Mouse (Mus musculus): ENCODE measurements around the gene Mad2l2. TPM values are rescaled to one million over a fixed set of nuclear protein-coding genes. Genes with fewer than 3 reads are reported as not detected.

Gene Mad2l2
- polyA plus RNA-seq, 1 experiment from 2014 or later, result 13.8 TPM

DNA sequence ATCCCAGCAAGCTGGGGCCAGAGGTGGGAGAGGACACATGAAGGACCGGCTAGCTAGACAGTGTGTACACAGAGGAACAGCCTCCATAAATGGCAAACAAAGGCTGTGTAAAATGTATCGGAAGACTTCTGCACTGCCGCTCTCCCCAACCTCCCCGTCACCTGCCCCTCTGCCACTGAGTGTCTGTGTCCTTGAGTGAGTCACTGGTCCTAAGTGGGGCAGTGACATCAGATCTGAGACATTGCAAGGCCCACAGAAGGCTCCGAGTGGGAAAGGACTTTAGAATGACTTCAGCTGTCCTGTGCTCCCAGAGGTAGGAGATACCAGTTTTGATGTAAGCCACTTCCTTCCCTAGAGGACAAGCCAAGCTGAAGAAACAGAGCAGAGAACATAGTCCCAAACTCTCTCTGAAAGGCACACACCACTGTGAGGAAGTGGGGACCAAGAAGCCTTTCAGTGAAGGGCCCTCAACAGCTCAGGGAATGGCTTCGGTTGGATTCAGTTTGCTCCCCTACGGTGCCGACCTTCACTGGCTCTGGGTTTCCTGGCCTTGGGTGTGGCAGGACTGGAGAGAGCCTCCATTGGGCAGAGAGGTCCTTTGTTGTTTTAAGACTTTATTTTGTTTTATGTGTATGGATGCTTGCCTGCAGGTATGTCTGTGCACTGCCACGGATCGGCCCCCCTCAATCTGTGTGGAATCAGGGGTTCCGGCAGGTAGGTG lies 37.5 kb upstream of the Mad2l2 start:
- H3K4me3 ChIP-seq (ENCODE audit: inconsistent target), result no peak overlapping the region
- 96% methylated on average over 11 of the region's 11 CpGs for WGBS (ENCODE audit: missing documents)
- H3K27ac ChIP-seq, result no peak overlapping the region
- H3K36me3 ChIP-seq (ENCODE audit: inconsistent target), result no peaks in the 10 kb centered on the region
- H3K79me2 ChIP-seq (ENCODE audit: inconsistent target), result no peaks in the 10 kb centered on the region

DNA sequence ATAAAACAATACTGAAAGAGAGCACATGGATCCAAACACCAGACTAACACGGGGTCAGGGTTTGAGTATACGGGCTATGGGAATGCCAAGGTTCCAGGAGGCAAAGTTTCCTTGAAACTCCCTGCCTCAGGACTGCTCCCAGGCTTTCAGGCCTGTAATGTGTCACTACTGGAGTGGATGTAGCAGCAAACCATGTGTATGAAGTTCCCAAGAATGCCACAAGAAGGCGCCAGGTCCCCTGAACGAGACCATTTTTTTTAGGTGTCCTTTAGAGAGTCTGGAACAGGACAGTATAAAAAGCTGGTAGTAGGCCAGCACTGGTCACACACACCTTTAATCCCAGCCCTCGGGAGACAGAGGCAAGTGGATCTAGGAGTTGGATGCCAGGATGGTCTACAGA lies 36.0 kb upstream of the Mad2l2 start:
- WGBS (ENCODE audit: missing documents), result 94% methylated on average over 5 of the region's 5 CpGs
- Histone ChIP-seq H3K79me2 (ENCODE audit: inconsistent target) (no peaks in the 10 kb centered on the region), H3K27ac (no peak overlapping the region), H3K4me3 (ENCODE audit: inconsistent target) (no peak overlapping the region), H3K36me3 (ENCODE audit: inconsistent target) (no peaks in the 10 kb centered on the region)

DNA sequence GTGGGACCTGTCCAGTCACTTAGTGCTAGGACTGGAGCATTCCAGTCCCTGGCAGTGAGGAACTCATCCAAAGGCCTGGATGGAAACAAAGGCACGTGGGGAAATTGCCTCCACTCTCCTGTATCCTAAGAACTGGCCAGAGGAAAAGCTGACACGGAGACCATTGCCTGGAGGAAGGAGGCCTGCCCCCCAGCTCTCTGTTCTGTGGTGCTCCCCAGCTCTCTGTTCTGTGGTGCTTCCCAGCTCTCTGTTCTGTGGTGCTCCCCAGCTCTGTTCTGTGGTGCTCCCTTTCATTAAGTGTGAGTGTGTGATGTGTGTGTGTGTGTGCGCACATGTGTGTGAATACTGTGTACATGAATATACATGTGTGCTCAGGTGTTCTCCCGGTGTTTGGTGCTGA lies 35.1 kb upstream of the Mad2l2 start:
- Histone ChIP-seq H3K27ac (no peak overlapping the region), H3K4me3 (ENCODE audit: inconsistent target) (no peak overlapping the region), H3K36me3 (ENCODE audit: inconsistent target) (no peaks in the 10 kb centered on the region), H3K79me2 (ENCODE audit: inconsistent target) (no peaks in the 10 kb centered on the region)
- 90% methylated on average over 3 of the region's 4 CpGs for WGBS (ENCODE audit: missing documents)

DNA sequence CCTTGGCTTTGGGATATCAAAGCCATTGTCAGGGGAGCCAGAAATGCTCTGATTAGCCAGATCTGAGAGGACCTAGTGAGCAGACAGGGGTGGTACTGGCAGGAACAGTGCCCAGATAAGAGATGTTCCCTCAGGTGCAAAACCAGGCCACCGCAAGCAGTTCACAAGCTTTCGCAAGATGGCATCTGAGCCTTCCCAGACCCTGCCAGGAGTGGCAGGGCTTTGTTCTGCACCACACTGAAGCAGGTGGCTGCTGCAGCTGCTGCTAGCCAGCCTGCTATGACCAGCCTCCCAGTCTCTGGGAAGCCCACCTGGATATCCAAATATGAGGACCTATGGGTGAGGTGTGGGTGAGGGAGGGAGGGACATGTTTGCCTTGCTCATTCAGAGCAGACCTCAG lies 32.2 kb upstream of the Mad2l2 start:
- H3K4me3 ChIP-seq (ENCODE audit: inconsistent target), result no peak overlapping the region
- no peaks in the 10 kb centered on the region for H3K36me3 ChIP-seq (ENCODE audit: inconsistent target)
- 92% methylated on average over 2 of the region's 2 CpGs for WGBS (ENCODE audit: missing documents)
- H3K79me2 ChIP-seq (ENCODE audit: inconsistent target), result no peaks in the 10 kb centered on the region
- H3K27ac ChIP-seq, result no peak overlapping the region

DNA sequence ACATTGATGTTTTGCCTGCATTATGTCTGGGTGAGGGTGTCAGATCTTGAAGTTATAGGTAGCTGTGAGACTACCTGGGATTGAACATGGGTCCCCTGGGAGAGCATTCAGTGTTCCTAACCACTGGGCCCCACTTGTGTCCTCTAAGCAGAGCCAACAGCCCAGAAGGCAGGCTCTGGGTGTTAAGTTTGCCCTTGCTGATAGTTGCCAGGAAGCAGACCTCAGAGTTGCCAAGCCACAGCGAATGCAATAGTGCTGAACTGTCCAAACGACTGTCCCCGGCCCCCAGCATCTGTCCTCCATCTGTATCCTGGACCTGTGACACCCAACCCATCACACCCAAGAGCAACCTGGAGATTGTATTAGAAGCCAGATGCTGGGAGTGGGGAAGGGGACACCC lies 31.5 kb upstream of the Mad2l2 start:
- WGBS (ENCODE audit: missing documents), result 36% methylated on average over 3 of the region's 3 CpGs
- H3K4me3 ChIP-seq (ENCODE audit: inconsistent target), result no peak overlapping the region

DNA sequence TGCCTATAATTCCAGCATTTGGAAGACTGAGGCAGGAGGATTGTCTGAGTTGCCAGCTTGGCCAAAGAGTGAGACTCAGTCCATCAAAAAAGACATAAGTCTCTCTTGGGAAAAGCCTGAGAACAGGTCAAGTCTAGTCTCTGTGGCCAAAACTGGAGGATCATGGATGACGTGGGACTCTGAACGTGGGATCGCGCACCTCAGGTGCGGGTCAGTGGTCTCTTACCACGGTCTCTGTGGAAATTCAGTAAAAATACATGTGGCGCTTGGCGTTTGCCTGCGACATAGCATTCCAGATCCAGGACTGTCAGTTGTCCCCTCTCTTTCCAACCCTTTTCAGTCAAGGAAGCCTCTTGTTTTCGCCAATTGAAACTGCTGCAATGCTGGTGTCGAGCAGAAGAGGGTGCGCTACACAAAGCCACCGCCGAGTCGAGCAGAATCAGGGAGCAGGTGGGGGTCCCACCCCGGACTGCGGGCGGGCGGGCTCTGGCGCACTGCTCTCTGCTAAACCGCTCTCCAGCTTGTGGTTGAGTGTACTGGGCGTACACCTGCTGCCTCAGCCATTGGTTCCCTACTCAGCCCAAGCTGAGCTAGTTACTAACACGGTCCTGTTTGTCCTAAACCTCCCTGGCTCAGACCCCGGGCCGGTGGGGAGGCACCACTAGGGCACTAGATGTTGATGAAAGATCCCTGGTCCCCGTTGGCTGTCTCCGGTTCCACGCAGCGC lies 28.2 kb upstream of the Mad2l2 start:
- Histone ChIP-seq H3K4me3 (ENCODE audit: inconsistent target) (no peak overlapping the region), H3K27ac (no peak overlapping the region), H3K36me3 (ENCODE audit: inconsistent target) (no peaks in the 10 kb centered on the region), H3K79me2 (ENCODE audit: inconsistent target) (no peaks in the 10 kb centered on the region)
- WGBS (ENCODE audit: missing documents), result 22% methylated on average over 26 of the region's 29 CpGs

More for the DNA sequence above, 31.5 kb upstream of the Mad2l2 start:
- Histone ChIP-seq H3K79me2 (ENCODE audit: inconsistent target) (no peaks in the 10 kb centered on the region), H3K36me3 (ENCODE audit: inconsistent target) (no peaks in the 10 kb centered on the region), H3K27ac (no peak overlapping the region)

DNA sequence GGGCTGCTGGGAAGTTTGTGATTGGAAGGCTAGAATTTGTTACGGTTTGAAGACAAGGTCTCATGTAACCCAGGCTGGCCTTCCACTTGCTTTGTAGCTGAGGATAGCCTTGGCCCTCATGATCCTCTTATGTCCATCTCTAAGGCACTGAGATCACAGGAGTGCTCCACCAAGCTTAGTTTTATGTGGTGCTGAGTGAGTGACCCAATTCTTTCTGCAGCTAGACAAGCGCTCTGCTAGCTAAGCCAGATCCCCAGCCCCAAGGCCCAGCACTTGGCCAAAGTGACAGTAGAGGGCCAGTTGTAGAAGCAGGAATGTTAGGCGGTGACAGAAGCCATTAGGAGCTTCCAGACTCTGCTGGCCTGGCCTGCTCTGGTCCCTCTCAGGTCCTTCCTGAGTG lies 26.0 kb upstream of the Mad2l2 start:
- no peak overlapping the region for H3K4me3 ChIP-seq (ENCODE audit: inconsistent target)
- 100% methylated on average over 3 of the region's 3 CpGs for WGBS (ENCODE audit: missing documents)
- H3K36me3 ChIP-seq (ENCODE audit: inconsistent target), result no peaks in the 10 kb centered on the region
- no peaks in the 10 kb centered on the region for H3K79me2 ChIP-seq (ENCODE audit: inconsistent target)
- no peak overlapping the region for H3K27ac ChIP-seq

DNA sequence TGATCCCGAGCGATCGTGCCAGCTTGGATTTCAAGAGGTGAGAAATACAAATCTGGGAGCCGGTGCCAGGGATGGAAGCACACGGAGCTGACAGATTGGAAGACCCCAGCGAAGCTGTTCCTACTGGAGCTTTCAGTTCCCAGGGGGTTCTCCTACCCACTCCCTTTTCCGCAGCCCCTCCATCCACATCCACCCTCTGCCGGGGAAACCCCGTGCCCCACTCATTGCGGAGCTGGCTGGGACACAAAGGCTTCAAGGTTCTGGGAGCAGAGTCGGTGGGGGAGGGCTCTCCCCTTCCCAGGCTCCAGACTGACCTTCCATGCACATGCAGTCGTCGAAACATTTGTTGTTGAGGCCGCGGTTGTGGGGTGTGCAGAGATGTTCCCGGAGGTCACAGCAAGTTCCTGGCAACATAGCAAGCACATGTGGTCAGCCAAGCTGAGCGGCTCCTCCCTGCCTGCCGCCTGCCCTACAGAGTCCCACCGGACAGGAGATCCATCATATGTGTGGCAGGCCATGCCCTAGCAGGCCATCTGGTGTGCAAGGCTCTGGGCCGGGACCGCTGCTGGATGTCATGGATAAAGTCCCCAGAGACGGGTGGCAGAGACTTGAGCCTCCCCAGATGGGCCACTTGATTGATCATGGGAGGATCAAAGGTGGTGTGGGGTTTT lies 22.4 kb upstream of the Mad2l2 start:
- Histone ChIP-seq H3K79me2 (ENCODE audit: inconsistent target) (no peaks in the 10 kb centered on the region), H3K27ac (no peak overlapping the region), H3K36me3 (ENCODE audit: inconsistent target) (no peaks in the 10 kb centered on the region), H3K4me3 (ENCODE audit: inconsistent target) (no peak overlapping the region)
- 78% methylated on average over 17 of the region's 22 CpGs for WGBS (ENCODE audit: missing documents)

DNA sequence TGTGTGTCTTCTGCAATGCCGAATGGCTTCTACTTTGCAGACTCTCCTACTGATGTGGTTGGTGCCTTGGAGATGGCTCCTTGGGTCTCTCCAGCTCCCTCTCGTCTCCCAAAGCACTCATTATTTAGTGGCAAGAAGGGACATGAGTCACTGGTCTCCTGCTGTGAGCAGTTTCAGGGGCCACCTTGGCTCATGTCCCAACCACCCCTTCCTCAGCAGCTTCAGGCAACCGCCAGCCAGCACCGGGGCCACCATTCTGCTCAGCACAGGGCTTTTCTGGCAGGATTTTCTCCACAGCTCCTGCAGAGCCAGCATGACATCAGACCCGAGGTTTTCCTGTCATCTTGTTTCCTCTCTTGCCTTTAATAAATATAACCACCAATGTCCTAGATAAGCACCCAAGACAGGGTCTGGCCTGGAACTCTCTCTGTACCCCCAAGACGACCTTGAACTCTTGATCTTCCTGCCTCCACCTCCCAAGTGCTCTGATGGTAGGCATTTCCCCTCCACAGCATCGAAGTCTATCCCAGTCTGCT lies 21.6 kb upstream of the Mad2l2 start:
- 28% methylated on average over 6 of the region's 7 CpGs for WGBS (ENCODE audit: missing documents)
- Histone ChIP-seq H3K4me3 (ENCODE audit: inconsistent target) (no peak overlapping the region), H3K79me2 (ENCODE audit: inconsistent target) (no peaks in the 10 kb centered on the region), H3K27ac (no peak overlapping the region), H3K36me3 (ENCODE audit: inconsistent target) (no peaks in the 10 kb centered on the region)

DNA sequence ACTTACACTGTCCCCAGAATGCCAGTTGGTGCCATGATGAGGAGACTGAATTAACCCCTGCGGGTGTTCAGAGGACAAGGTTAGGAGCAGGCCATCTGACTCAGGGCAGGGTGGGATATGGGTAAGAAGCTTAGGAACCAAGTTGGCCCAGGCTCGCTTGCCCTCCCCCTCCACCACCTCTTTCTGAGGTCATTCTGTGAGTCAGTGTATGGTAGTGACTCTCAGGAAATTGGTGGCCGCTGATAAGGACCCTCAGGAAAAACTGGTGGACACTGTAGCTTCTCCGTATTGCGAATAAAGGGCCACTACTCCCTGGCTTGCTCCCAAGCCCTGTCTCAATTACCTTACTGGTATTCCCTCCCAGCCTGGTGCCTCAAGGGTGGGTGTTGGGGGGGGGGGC lies 21.0 kb upstream of the Mad2l2 start:
- WGBS (ENCODE audit: missing documents), result 56% methylated on average over 5 of the region's 5 CpGs
- Histone ChIP-seq H3K27ac (no peak overlapping the region), H3K36me3 (ENCODE audit: inconsistent target) (no peaks in the 10 kb centered on the region), H3K79me2 (ENCODE audit: inconsistent target) (no peaks in the 10 kb centered on the region), H3K4me3 (ENCODE audit: inconsistent target) (no peak overlapping the region)

DNA sequence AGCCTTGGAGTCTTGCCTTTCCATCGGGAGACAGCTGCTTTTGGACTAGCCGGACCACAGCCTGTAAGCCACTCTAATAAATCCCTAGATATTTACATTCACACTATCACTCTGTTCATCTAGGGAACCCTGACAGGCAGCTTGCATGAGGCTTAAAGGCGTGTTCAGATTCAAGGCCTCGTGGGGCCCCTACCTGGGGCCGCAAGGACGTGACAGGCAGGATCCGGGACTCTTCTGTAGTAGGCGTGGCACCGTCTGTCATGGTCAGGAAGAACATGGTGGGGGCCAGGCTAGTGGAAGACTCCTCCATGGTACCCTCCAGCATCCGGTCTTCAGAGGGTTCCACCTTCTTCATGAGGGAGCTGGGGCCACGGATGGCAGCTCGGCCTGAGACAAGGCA lies 17.7 kb upstream of the Mad2l2 start:
- H3K27ac ChIP-seq, result no peak overlapping the region
- no peaks in the 10 kb centered on the region for H3K79me2 ChIP-seq (ENCODE audit: inconsistent target)
- H3K4me3 ChIP-seq (ENCODE audit: inconsistent target), result no peak overlapping the region
- 86% methylated on average over 12 of the region's 12 CpGs for WGBS (ENCODE audit: missing documents)
- H3K36me3 ChIP-seq (ENCODE audit: inconsistent target), result no peaks in the 10 kb centered on the region

DNA sequence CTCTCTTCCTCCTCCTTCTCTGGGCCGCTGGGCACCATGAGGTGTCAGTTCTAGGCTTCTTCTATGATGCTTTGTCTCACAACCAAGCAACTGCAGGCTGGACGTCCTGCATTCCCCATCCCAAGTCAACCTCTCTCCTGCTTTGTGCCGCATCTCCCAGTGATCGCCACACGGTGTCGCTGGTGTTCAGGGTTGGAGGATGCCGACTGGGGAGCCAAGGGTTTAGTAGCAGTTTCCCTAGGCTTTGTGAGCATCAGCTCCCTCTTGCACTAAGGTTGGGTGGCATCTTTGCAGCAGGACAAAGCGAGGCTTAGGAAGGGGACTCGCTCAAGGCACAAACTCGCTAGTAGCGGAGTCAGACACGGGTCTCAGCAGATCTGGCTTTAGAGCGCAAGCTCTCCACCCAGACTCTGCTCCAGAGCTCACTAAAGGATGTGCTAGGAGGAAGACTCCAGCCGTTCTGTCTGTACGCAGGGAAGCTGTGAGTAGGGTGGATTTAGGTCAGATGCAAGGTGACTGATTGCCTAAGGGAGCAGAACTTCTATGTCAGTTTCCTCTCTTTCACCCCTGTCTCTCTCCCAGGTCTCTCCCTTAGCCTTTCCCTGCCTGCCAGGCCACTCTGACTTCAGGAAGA lies 15.3 kb upstream of the Mad2l2 start:
- no peak overlapping the region for H3K4me3 ChIP-seq (ENCODE audit: inconsistent target)

DNA sequence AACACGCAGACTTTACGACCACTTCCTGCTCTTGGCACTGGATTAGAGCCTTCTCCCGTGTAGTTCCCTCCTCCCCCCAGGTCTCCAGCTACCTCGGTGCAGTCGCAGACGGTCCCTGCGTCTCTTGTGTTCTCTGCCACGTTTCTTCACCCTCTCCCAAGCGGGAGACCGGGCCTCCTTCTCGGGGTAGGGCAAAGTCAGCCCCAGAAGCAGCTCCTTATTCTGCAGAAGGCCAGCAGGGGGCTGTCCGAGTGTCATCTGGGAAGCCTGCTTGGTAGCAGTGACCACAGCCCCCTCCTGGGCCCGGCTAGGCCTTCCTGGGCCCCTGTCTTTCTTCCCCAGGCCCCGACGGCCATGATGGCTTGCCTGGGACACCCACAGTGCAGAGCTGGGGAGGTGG lies 14.7 kb upstream of the Mad2l2 start:
- H3K79me2 ChIP-seq (ENCODE audit: inconsistent target), result no peaks in the 10 kb centered on the region
- no peak overlapping the region for H3K4me3 ChIP-seq (ENCODE audit: inconsistent target)
- H3K36me3 ChIP-seq (ENCODE audit: inconsistent target), result no peaks in the 10 kb centered on the region
- WGBS (ENCODE audit: missing documents), result 1% methylated on average over 15 of the region's 15 CpGs
- no peak overlapping the region for H3K27ac ChIP-seq

More for the DNA sequence above, 15.3 kb upstream of the Mad2l2 start:
- 7% methylated on average over 15 of the region's 15 CpGs for WGBS (ENCODE audit: missing documents)
- H3K27ac ChIP-seq, result no peak overlapping the region
- no peaks in the 10 kb centered on the region for H3K36me3 ChIP-seq (ENCODE audit: inconsistent target)
- no peaks in the 10 kb centered on the region for H3K79me2 ChIP-seq (ENCODE audit: inconsistent target)

DNA sequence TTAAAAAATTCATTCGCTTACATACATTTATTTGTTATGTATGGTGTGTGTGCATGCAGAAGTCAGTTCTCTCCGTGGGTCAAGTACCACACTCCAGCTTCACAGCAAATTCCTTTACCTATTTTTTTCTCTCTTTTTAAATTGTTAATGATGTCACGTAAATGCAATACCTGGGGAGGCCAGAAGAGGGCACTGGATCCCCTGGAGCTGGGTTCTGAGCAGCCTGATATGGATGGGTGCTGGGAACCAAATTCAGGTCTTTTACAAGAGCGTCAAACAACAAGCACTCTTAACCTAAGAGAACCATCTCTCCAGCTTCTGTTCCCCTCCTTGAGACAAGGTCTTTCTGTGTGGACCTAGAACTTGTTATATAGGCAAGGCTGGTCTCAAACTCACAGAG lies 13.5 kb upstream of the Mad2l2 start:
- no peaks in the 10 kb centered on the region for H3K36me3 ChIP-seq (ENCODE audit: inconsistent target)
- H3K79me2 ChIP-seq (ENCODE audit: inconsistent target), result no peaks in the 10 kb centered on the region
- no peak overlapping the region for H3K27ac ChIP-seq
- no peak overlapping the region for H3K4me3 ChIP-seq (ENCODE audit: inconsistent target)
- 78% methylated on average over 4 of the region's 4 CpGs for WGBS (ENCODE audit: missing documents)

Measured in macrophage (primary cell).